Mouse (Mus musculus): ENCODE results near the gene Rpl18a.
A peak's percentile ranks its signal among the peaks of the same experiment; 100 is the strongest.

Rpl18a gene

GRCm38 (mm10) chr8:70880126-70880525, 17.1 kb downstream of the Rpl18a start:
- DNase-seq (ENCODE audit: low spot score) = no peak

- DNase-seq (ENCODE audit: low spot score) = no peak
These were observed 17.7 kb downstream of the Rpl18a start for GRCm38 (mm10) chr8:70879500-70879899.

- DNase-seq (ENCODE audit: low spot score) = no peak
These were observed 19.0 kb downstream of the Rpl18a start for GRCm38 (mm10) chr8:70878178-70878577.

- DNase-seq (ENCODE audit: low spot score) = no peak
These were observed 20.8 kb downstream of the Rpl18a start for GRCm38 (mm10) chr8:70876382-70876781.

GRCm38 (mm10) chr8:70874441-70874840, 22.8 kb downstream of the Rpl18a start:
- DNase-seq (ENCODE audit: low spot score) = no peak

- peak; percentile 95 for DNase-seq (ENCODE audit: low spot score)
These were observed 23.7 kb downstream of the Rpl18a start, which contains the start of gene Ccdc124 for GRCm38 (mm10) chr8:70873364-70873985. TSS of gene Ccdc124 (minus strand) at chr8:70873935.

- DNase-seq (ENCODE audit: low spot score) = no peak
These were observed 24.4 kb downstream of the Rpl18a start for GRCm38 (mm10) chr8:70872643-70873363.

GRCm38 (mm10) chr8:70871195-70871807, 25.9 kb downstream of the Rpl18a start:
- DNase-seq (ENCODE audit: low spot score) = no peak

GRCm38 (mm10) chr8:70869601-70870041, 27.6 kb downstream of the Rpl18a start:
- DNase-seq (ENCODE audit: low spot score) = peak; percentile 60

GRCm38 (mm10) chr8:70869199-70869571, 28.0 kb downstream of the Rpl18a start:
- DNase-seq (ENCODE audit: low spot score) = no peak

- peak; percentile 72 for DNase-seq (ENCODE audit: low spot score)
These were observed 28.5 kb downstream of the Rpl18a start for GRCm38 (mm10) chr8:70868559-70869198.

- no peak for DNase-seq (ENCODE audit: low spot score)
These were observed 30.6 kb downstream of the Rpl18a start for GRCm38 (mm10) chr8:70866566-70866965.

- no peak for DNase-seq (ENCODE audit: low spot score)
These were observed 31.2 kb downstream of the Rpl18a start for GRCm38 (mm10) chr8:70866001-70866520.

GRCm38 (mm10) chr8:70865350-70866000, 31.7 kb downstream of the Rpl18a start:
- DNase-seq (ENCODE audit: low spot score) = peak; percentile 99

- no peak for DNase-seq (ENCODE audit: low spot score)
These were observed 32.4 kb downstream of the Rpl18a start for GRCm38 (mm10) chr8:70864712-70865221.

GRCm38 (mm10) chr8:70863956-70864711, 33.1 kb downstream of the Rpl18a start:
- DNase-seq (ENCODE audit: low spot score) = no peak

- no peak for DNase-seq (ENCODE audit: low spot score)
These were observed 34.2 kb downstream of the Rpl18a start, which contains the start of gene Kcnn1 for GRCm38 (mm10) chr8:70862824-70863641. TSS of gene Kcnn1 (minus strand) at chr8:70863258.

- DNase-seq (ENCODE audit: low spot score) = no peak
These were observed 39.7 kb downstream of the Rpl18a start for GRCm38 (mm10) chr8:70857516-70857915.

GRCm38 (mm10) chr8:70856541-70857197, 40.5 kb downstream of the Rpl18a start:
- peak; percentile 62 for DNase-seq (ENCODE audit: low spot score)

Data from yolk sac, embryonic 10.5 days (tissue).